Mouse (Mus musculus) heart, adult 2 months (tissue): Measurements from ENCODE around the gene Dnajb13. TPM values are rescaled to one million over a fixed set of nuclear protein-coding genes. Genes with fewer than 3 reads are reported as not detected.
A peak's percentile ranks its signal among the peaks of the same experiment; 100 is the strongest.
"Not testable (repeated sequence)": the region's sequence is repeated elsewhere in the genome, so short reads cannot be mapped to it uniquely, and the experiment has no call there.

ENCODE experiments used
- DNase-seq, 2 experiments: peaks; one replicate each; pipeline ENCODE4 v3.0.0; 2021
- H3K27ac ChIP-seq: fragments of 200-600 bp; 2 replicates; pipeline ENCODE4 v1.8.1; 2022
- H3K27me3 ChIP-seq: fragments of 200-500 bp; 2 replicates; pipeline ENCODE4 v1.6.1; 2012; ENCODE audit warnings: mild to moderate bottlenecking, low read length, inconsistent platforms, mixed read lengths; ENCODE audit not compliant: control insufficient read depth, insufficient read depth
- H3K36me3 ChIP-seq: fragments of 200-500 bp; 2 replicates; pipeline ENCODE4 v1.6.1; 2012; ENCODE audit warnings: low read length, inconsistent platforms; ENCODE audit not compliant: control insufficient read depth, insufficient read depth
- H3K4me1 ChIP-seq: fragments of 200-500 bp; 2 replicates; pipeline ENCODE4 v1.6.1; 2011; ENCODE audit warnings: low read length; ENCODE audit not compliant: control insufficient read depth, insufficient read depth
- H3K4me3 ChIP-seq: fragments of 200-600 bp; 2 replicates; pipeline ENCODE4 v1.8.1; 2022
- H3K79me2 ChIP-seq: fragments of 200-500 bp; replicated peaks from 2 replicates; pipeline ENCODE4 v1.6.1; 2012; ENCODE audit warnings: mild to moderate bottlenecking, inconsistent platforms, low read length, moderate library complexity, mixed read lengths; ENCODE audit not compliant: control insufficient read depth, insufficient read depth
- H3K9ac ChIP-seq: fragments of 200-500 bp; 2 replicates; pipeline ENCODE4 v1.6.1; 2012; ENCODE audit warnings: low read depth, mild to moderate bottlenecking, control low read depth, inconsistent platforms, low read length, mixed read lengths
- CTCF ChIP-seq: fragments of 200-600 bp; IDR thresholded peaks from 2 replicates; pipeline ENCODE4 v1.8.1; 2022; ENCODE audit warnings: antibody characterized with exemption, mild to moderate bottlenecking, moderate library complexity
- EP300 ChIP-seq: fragments of 200-500 bp; IDR thresholded peaks from 2 replicates; pipeline ENCODE4 v1.6.1; 2011; ENCODE audit warnings: low read depth, low read length, control low read depth; ENCODE audit not compliant: insufficient read depth
- POLR2A ChIP-seq: fragments of 200-500 bp; IDR thresholded peaks from 2 replicates; pipeline ENCODE4 v1.6.1; 2011; ENCODE audit warnings: mild to moderate bottlenecking, low read depth, low read length, control low read depth; ENCODE audit not compliant: insufficient read depth
- WGBS: fragments of 180-500 bp; shearing (Covaris S2); methylation state at CpG from one replicate; pipeline ENCODE4 v1.1.7; 2018; 5-methylcytosine and 5-hydroxymethylcytosine counted together
- intact Hi-C: fragments of 180-260 bp; cut with DNase I; formaldehyde crosslinking; loops from one replicate; pipeline ENCODE4 v1.15.1; 2025
- polyA plus RNA-seq: library from polyadenylated mRNA; depleted of rRNA; stranded (reverse); fragments of >200 nt; gene quantifications from 2 replicates; pipeline ENCODE4 v1.2.3, GENCODE M21; 2012
- total RNA-seq, 2 experiments: library from RNA; stranded (reverse); gene quantifications; 2 replicates each; pipeline ENCODE4 v1.2.3; 2021

Gene Dnajb13
- total and polyA plus RNA-seq, 3 experiments = 1.2 TPM; not detected in 2

GRCm38 (mm10) chr7:100492391-100493116 is 22.2 kb downstream of the Dnajb13 start:
- TF ChIP-seq POLR2A (no peak), CTCF (no peak), EP300 (no peak)
- Histone ChIP-seq H3K27me3 (no peaks in the 10 kb centered on the region), H3K4me1 (peaks cover 12% of the 10 kb centered on the region), H3K36me3 (0 out of 2 replicates have a peak, but pooled peaks cover 2% of the 10 kb centered on the region), H3K27ac (peak overlapping the region; percentile 85), H3K4me3 (peak overlapping the region; percentile 66), H3K9ac (peak overlapping the region; percentile 75), H3K79me2 (no peaks in the 10 kb centered on the region)
- DNase-seq = no peak
- intact Hi-C loops = loop anchor here (2.0 kb wide), 2 partner anchors 28 to 64 kb away; no protein-coding TSS in a partner anchor
- WGBS = 11% methylated on average over 36 of the region's 36 CpGs

- Histone ChIP-seq H3K36me3 (no peaks in the 10 kb centered on the region), H3K79me2 (no peaks in the 10 kb centered on the region), H3K4me1 (no peaks in the 10 kb centered on the region), H3K27ac (no peak overlapping the region), H3K9ac (no peak overlapping the region), H3K4me3 (no peak overlapping the region), H3K27me3 (no peaks in the 10 kb centered on the region)
- TF ChIP-seq CTCF (no peak), POLR2A (no peak), EP300 (no peak)
- DNase-seq = no peak
- 29% methylated on average over 10 of the region's 10 CpGs for WGBS
- intact Hi-C loops = no loop called here
These were observed 26.2 kb downstream of the Dnajb13 start for GRCm38 (mm10) chr7:100488474-100489048.

GRCm38 (mm10) chr7:100487301-100487700 is 27.5 kb downstream of the Dnajb13 start:
- 53% methylated on average over 2 of the region's 2 CpGs for WGBS
- Histone ChIP-seq H3K36me3 (no peaks in the 10 kb centered on the region), H3K27ac (no peak overlapping the region), H3K27me3 (no peaks in the 10 kb centered on the region), H3K9ac (no peak overlapping the region), H3K4me1 (no peaks in the 10 kb centered on the region), H3K79me2 (no peaks in the 10 kb centered on the region), H3K4me3 (no peak overlapping the region)
- intact Hi-C loops = no loop called here
- TF ChIP-seq CTCF (no peak), POLR2A (no peak), EP300 (no peak)
- no peak for DNase-seq

- intact Hi-C loops = no loop called here
- Histone ChIP-seq H3K36me3 (no peaks in the 10 kb centered on the region), H3K27ac (no peak overlapping the region), H3K9ac (no peak overlapping the region), H3K27me3 (no peaks in the 10 kb centered on the region), H3K79me2 (no peaks in the 10 kb centered on the region), H3K4me1 (no peaks in the 10 kb centered on the region), H3K4me3 (no peak overlapping the region)
- TF ChIP-seq POLR2A (no peak), CTCF (no peak)
- WGBS = 89% methylated on average over 5 of the region's 5 CpGs
- DNase-seq = peak in 1 of 2 experiments; percentile 10
These were observed 30.3 kb downstream of the Dnajb13 start for GRCm38 (mm10) chr7:100484493-100484892.

GRCm38 (mm10) chr7:100482046-100482445 is 32.7 kb downstream of the Dnajb13 start:
- intact Hi-C loops, H3K4me1 ChIP-seq, H3K36me3 ChIP-seq, H3K27ac ChIP-seq, H3K79me2 ChIP-seq, H3K4me3 ChIP-seq, DNase-seq, H3K27me3 ChIP-seq, H3K9ac ChIP-seq: not testable (repeated sequence)
- 56% methylated on average over 2 of the region's 2 CpGs for WGBS

DNA sequence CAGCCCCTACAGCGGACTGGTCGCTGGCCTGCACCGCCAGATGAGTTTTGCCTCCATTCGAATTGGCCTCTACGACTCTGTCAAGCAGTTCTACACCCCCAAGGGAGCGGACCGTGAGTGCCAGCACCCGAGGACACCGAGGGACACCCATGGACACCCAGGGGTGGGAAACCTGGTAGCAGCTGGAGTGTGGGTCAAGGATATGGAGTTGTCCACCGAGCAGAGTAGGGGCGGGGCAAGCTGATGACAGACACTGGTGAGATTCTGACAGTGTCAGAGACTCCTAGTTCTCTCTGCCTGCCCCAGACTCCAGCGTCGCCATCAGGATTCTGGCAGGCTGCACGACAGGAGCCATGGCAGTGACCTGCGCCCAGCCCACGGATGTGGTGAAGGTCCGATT is 34.6 kb downstream of the Dnajb13 start:
- Histone ChIP-seq H3K36me3 (no peaks in the 10 kb centered on the region), H3K79me2 (no peaks in the 10 kb centered on the region), H3K9ac (no peak overlapping the region), H3K27ac (no peak overlapping the region), H3K4me3 (no peak overlapping the region), H3K27me3 (no peaks in the 10 kb centered on the region), H3K4me1 (no peaks in the 10 kb centered on the region)
- DNase-seq = no peak
- TF ChIP-seq EP300 (no peak), CTCF (no peak), POLR2A (no peak)
- WGBS = 79% methylated on average over 17 of the region's 17 CpGs
- intact Hi-C loops = no loop called here
